Mouse (Mus musculus): Measurements from ENCODE around the gene Rpl6.
"Not testable (repeated sequence)": the region's sequence is repeated elsewhere in the genome, so short reads cannot be mapped to it uniquely, and the experiment has no call there.

The Rpl6 gene

GRCm38 (mm10) chr5:121196764-121197163 is 7.5 kb upstream of the Rpl6 start:
- no peak for DNase-seq (ENCODE audit: low read depth, low spot score)

GRCm38 (mm10) chr5:121197337-121197736 is 6.9 kb upstream of the Rpl6 start:
- DNase-seq (ENCODE audit: low read depth, low spot score), result no peak

- DNase-seq (ENCODE audit: low read depth, low spot score), result no peak
Observed at GRCm38 (mm10) chr5:121198376-121198775, 5.9 kb upstream of the Rpl6 start.

GRCm38 (mm10) chr5:121201739-121202138 is 2.5 kb upstream of the Rpl6 start:
- no peak for DNase-seq (ENCODE audit: low read depth, low spot score)

GRCm38 (mm10) chr5:121202467-121202866 is 1.8 kb upstream of the Rpl6 start:
- no peak for DNase-seq (ENCODE audit: low read depth, low spot score)

GRCm38 (mm10) chr5:121205537-121206130 is 1.4 kb downstream of the Rpl6 start:
- not testable (repeated sequence) for DNase-seq (ENCODE audit: low read depth, low spot score)

GRCm38 (mm10) chr5:121206540-121206939 is 2.3 kb downstream of the Rpl6 start:
- no peak for DNase-seq (ENCODE audit: low read depth, low spot score)

GRCm38 (mm10) chr5:121206984-121207383 is 2.7 kb downstream of the Rpl6 start:
- DNase-seq (ENCODE audit: low read depth, low spot score), result no peak

- DNase-seq (ENCODE audit: low read depth, low spot score), result no peak
Observed at GRCm38 (mm10) chr5:121209755-121210600, 5.7 kb downstream of the Rpl6 start.

GRCm38 (mm10) chr5:121210601-121210924 is 6.3 kb downstream of the Rpl6 start:
- DNase-seq (ENCODE audit: low read depth, low spot score), result no peak

- no peak for DNase-seq (ENCODE audit: low read depth, low spot score)
Observed at GRCm38 (mm10) chr5:121212108-121212507, 7.8 kb downstream of the Rpl6 start.

GRCm38 (mm10) chr5:121214707-121215106 is 10.4 kb downstream of the Rpl6 start:
- DNase-seq (ENCODE audit: low read depth, low spot score), result no peak

GRCm38 (mm10) chr5:121215380-121216125 is 11.3 kb downstream of the Rpl6 start:
- DNase-seq (ENCODE audit: low read depth, low spot score), result peak; percentile 75

- peak; percentile 88 for DNase-seq (ENCODE audit: low read depth, low spot score)
Observed at GRCm38 (mm10) chr5:121216126-121216446, 11.8 kb downstream of the Rpl6 start.

GRCm38 (mm10) chr5:121216584-121217312 is 12.5 kb downstream of the Rpl6 start:
- DNase-seq (ENCODE audit: low read depth, low spot score), result not testable (repeated sequence)

- DNase-seq (ENCODE audit: low read depth, low spot score), result no peak
Observed at GRCm38 (mm10) chr5:121217313-121217634, 13.0 kb downstream of the Rpl6 start.

- DNase-seq (ENCODE audit: low read depth, low spot score), result no peak
Observed at GRCm38 (mm10) chr5:121219190-121219589, 14.9 kb downstream of the Rpl6 start.

GRCm38 (mm10) chr5:121219980-121220731 is 15.9 kb downstream of the Rpl6 start, which contains the start of gene Hectd4:
Gene Hectd4 (plus strand): TSS chr5:121220219.
- peak; percentile 97 for DNase-seq (ENCODE audit: low read depth, low spot score)

GRCm38 (mm10) chr5:121220732-121221301 is 16.5 kb downstream of the Rpl6 start:
- no peak for DNase-seq (ENCODE audit: low read depth, low spot score)

GRCm38 (mm10) chr5:121221328-121221850 is 17.1 kb downstream of the Rpl6 start:
- DNase-seq (ENCODE audit: low read depth, low spot score), result no peak

GRCm38 (mm10) chr5:121224020-121224419 is 19.7 kb downstream of the Rpl6 start:
- not testable (repeated sequence) for DNase-seq (ENCODE audit: low read depth, low spot score)
